Mouse (Mus musculus) embryonic facial prominence, embryonic 10.5 days (tissue): ENCODE results near the gene Cby1. TPM values are rescaled to one million over a fixed set of nuclear protein-coding genes. Genes with fewer than 3 reads are reported as not detected.
A peak's percentile ranks its signal among the peaks of the same experiment; 100 is the strongest.

Experiments used
- DNase-seq: peaks from one replicate; pipeline ENCODE4 v3.0.0-alpha.2; 2017; ENCODE audit warnings: low spot score
- H3K27ac ChIP-seq: fragments of 300-500 bp; sonication (generic); replicated peaks from 2 replicates; pipeline ENCODE4 v1.5.1; 2016; ENCODE audit warnings: mild to moderate bottlenecking
- H3K27me3 ChIP-seq: fragments of 300-500 bp; sonication (generic); replicated peaks from 2 replicates; pipeline ENCODE4 v1.6.1; 2016; ENCODE audit warnings: low read depth, mild to moderate bottlenecking; ENCODE audit not compliant: poor library complexity, severe bottlenecking
- H3K36me3 ChIP-seq: fragments of 300-500 bp; sonication (generic); replicated peaks from 2 replicates; pipeline ENCODE4 v1.6.1; 2016; ENCODE audit warnings: mild to moderate bottlenecking, moderate library complexity
- H3K4me1 ChIP-seq: fragments of 300-500 bp; sonication (generic); 2 replicates; pipeline ENCODE4 v1.6.1; 2016
- H3K4me3 ChIP-seq: fragments of 300-500 bp; sonication (generic); 2 replicates; pipeline ENCODE4 v1.5.1; 2016; ENCODE audit warnings: mild to moderate bottlenecking, moderate library complexity
- H3K9me3 ChIP-seq: fragments of 300-500 bp; sonication (generic); 2 replicates; pipeline ENCODE4 v1.6.1; 2016; ENCODE audit warnings: mild to moderate bottlenecking
- WGBS: fragments of 180-500 bp; shearing (Covaris S2); methylation state at CpG from one replicate; pipeline ENCODE4 v1.1.7; 2016; 5-methylcytosine and 5-hydroxymethylcytosine counted together
- polyA plus RNA-seq: library from polyadenylated mRNA; unstranded; fragments of >200 nt; fragmentation: Nextera tagmentation; extraction: Ambion mirVana; gene quantifications from 2 replicates; pipeline ENCODE4 v1.2.1, GENCODE M21; 2016

Gene Cby1
- polyA plus RNA-seq, 1 experiment from 2014 or later: 69.6 TPM

GRCm38 (mm10) chr15:79683707-79684465, 24.9 kb downstream of the Cby1 start:
- H3K4me1 ChIP-seq: peaks cover 51% of the 10 kb centered on the region
- H3K9me3 ChIP-seq: no peaks in the 10 kb centered on the region
- H3K36me3 ChIP-seq: peaks cover 27% of the 10 kb centered on the region
- WGBS: 81% methylated on average over 19 of the region's 19 CpGs
- H3K4me3 ChIP-seq: peak overlapping the region; percentile 95
- no peaks in the 10 kb centered on the region for H3K27me3 ChIP-seq
- DNase-seq: no peak
- H3K27ac ChIP-seq: no peak overlapping the region; the same call in 1 of the 2 replicates

- no peaks in the 10 kb centered on the region for H3K27me3 ChIP-seq
- DNase-seq: no peak
- peak overlapping the region; percentile 95 for H3K4me3 ChIP-seq
- H3K27ac ChIP-seq: no peak overlapping the region; the same call in 1 of the 2 replicates
- peaks cover 21% of the 10 kb centered on the region for H3K36me3 ChIP-seq
- WGBS: 85% methylated on average over 6 of the region's 6 CpGs
- H3K4me1 ChIP-seq: peaks cover 57% of the 10 kb centered on the region
- no peaks in the 10 kb centered on the region for H3K9me3 ChIP-seq
Observed at GRCm38 (mm10) chr15:79684616-79685015, 25.6 kb downstream of the Cby1 start.

GRCm38 (mm10) chr15:79685141-79685641, 26.2 kb downstream of the Cby1 start:
- Histone ChIP-seq H3K27me3 (no peaks in the 10 kb centered on the region), H3K9me3 (no peaks in the 10 kb centered on the region), H3K4me1 (peaks cover 63% of the 10 kb centered on the region), H3K27ac (peak overlapping the region; percentile 94; the same call in 1 of the 2 replicates), H3K36me3 (peaks cover 18% of the 10 kb centered on the region; the same call in 1 of the 2 replicates), H3K4me3 (peak overlapping the region; percentile 95)
- 38% methylated on average over 6 of the region's 6 CpGs for WGBS
- DNase-seq: no peak

GRCm38 (mm10) chr15:79686046-79686869, 27.3 kb downstream of the Cby1 start:
- Histone ChIP-seq H3K27ac (peak overlapping the region; percentile 94), H3K4me3 (peak overlapping the region; percentile 95), H3K4me1 (peaks cover 66% of the 10 kb centered on the region), H3K36me3 (peaks cover 18% of the 10 kb centered on the region; the same call in 1 of the 2 replicates), H3K27me3 (no peaks in the 10 kb centered on the region), H3K9me3 (no peaks in the 10 kb centered on the region)
- WGBS: 26% methylated on average over 15 of the region's 15 CpGs
- DNase-seq: no peak

- Histone ChIP-seq H3K27ac (peak overlapping the region; percentile 94), H3K4me1 (peaks cover 73% of the 10 kb centered on the region)
- WGBS: under 1% methylated on average over 33 of the region's 33 CpGs
Observed at GRCm38 (mm10) chr15:79687175-79687574, 28.2 kb downstream of the Cby1 start.

GRCm38 (mm10) chr15:79687646-79688267, 28.8 kb downstream of the Cby1 start, which contains the start of gene Josd1:
TSS of gene Josd1 (minus strand) at chr15:79687919.
- Histone ChIP-seq H3K9me3 (no peaks in the 10 kb centered on the region), H3K4me3 (peak within 1 kb of the TSS; percentile 95), H3K4me1 (peaks cover 76% of the 10 kb centered on the region), H3K27me3 (no peaks in the 10 kb centered on the region), H3K36me3 (peaks cover 15% of the 10 kb centered on the region; the same call in 1 of the 2 replicates), H3K27ac (peak within 1 kb of the TSS; percentile 94)
- peak; percentile 96 for DNase-seq
- under 1% methylated on average over 72 of the region's 72 CpGs for WGBS

More at GRCm38 (mm10) chr15:79687175-79687574, 28.2 kb downstream of the Cby1 start:
- H3K9me3 ChIP-seq: no peaks in the 10 kb centered on the region
- H3K27me3 ChIP-seq: no peaks in the 10 kb centered on the region
- H3K4me3 ChIP-seq: peak overlapping the region; percentile 95
- DNase-seq: no peak
- H3K36me3 ChIP-seq: peaks cover 15% of the 10 kb centered on the region; the same call in 1 of the 2 replicates

GRCm38 (mm10) chr15:79688268-79688956, 29.4 kb downstream of the Cby1 start:
- H3K27me3 ChIP-seq: no peaks in the 10 kb centered on the region
- H3K4me1 ChIP-seq: peaks cover 74% of the 10 kb centered on the region
- peak overlapping the region; percentile 95 for H3K4me3 ChIP-seq
- 2% methylated on average over 8 of the region's 8 CpGs for WGBS
- H3K36me3 ChIP-seq: peaks cover 10% of the 10 kb centered on the region; the same call in 1 of the 2 replicates
- no peak for DNase-seq
- H3K27ac ChIP-seq: peak overlapping the region; percentile 94
- H3K9me3 ChIP-seq: no peaks in the 10 kb centered on the region

GRCm38 (mm10) chr15:79689662-79690425, 30.8 kb downstream of the Cby1 start:
- H3K4me3 ChIP-seq: peak overlapping the region; percentile 97
- peaks cover 14% of the 10 kb centered on the region for H3K36me3 ChIP-seq
- no peaks in the 10 kb centered on the region for H3K9me3 ChIP-seq
- no peak for DNase-seq
- H3K4me1 ChIP-seq: peaks cover 66% of the 10 kb centered on the region
- H3K27me3 ChIP-seq: no peaks in the 10 kb centered on the region
- 0 out of 2 replicates have a peak overlapping the region, but pooled peaks have one; percentile 94 for H3K27ac ChIP-seq
- 15% methylated on average over 24 of the region's 24 CpGs for WGBS

GRCm38 (mm10) chr15:79690426-79691022, 31.5 kb downstream of the Cby1 start, which contains the start of gene Gtpbp1:
TSS of gene Gtpbp1 (plus strand) at chr15:79690845.
- WGBS: under 1% methylated on average over 45 of the region's 45 CpGs
- peaks cover 59% of the 10 kb centered on the region for H3K4me1 ChIP-seq
- peak; percentile 96 for DNase-seq

GRCm38 (mm10) chr15:79691023-79691508, 32.1 kb downstream of the Cby1 start:
- DNase-seq: no peak

More at GRCm38 (mm10) chr15:79690426-79691022, 31.5 kb downstream of the Cby1 start, which contains the start of gene Gtpbp1:
- H3K27ac ChIP-seq: peak within 1 kb of the TSS; percentile 94
- H3K4me3 ChIP-seq: peak within 1 kb of the TSS; percentile 97
- no peaks in the 10 kb centered on the region for H3K9me3 ChIP-seq
- peaks cover 20% of the 10 kb centered on the region for H3K36me3 ChIP-seq
- no peaks in the 10 kb centered on the region for H3K27me3 ChIP-seq

More at GRCm38 (mm10) chr15:79691023-79691508, 32.1 kb downstream of the Cby1 start:
- peaks cover 24% of the 10 kb centered on the region for H3K36me3 ChIP-seq
- H3K27me3 ChIP-seq: no peaks in the 10 kb centered on the region
- under 1% methylated on average over 53 of the region's 53 CpGs for WGBS
- H3K27ac ChIP-seq: peak overlapping the region; percentile 94
- no peaks in the 10 kb centered on the region for H3K9me3 ChIP-seq
- peak overlapping the region; percentile 97 for H3K4me3 ChIP-seq
- peaks cover 53% of the 10 kb centered on the region for H3K4me1 ChIP-seq
